Mouse (Mus musculus): Measurements from ENCODE around the gene Il24. TPM values are rescaled to one million over a fixed set of nuclear protein-coding genes. Genes with fewer than 3 reads are reported as not detected.

The Il24 gene
- polyA plus RNA-seq (2012; rRNA removed), result not detected in 2 replicates

GRCm38 (mm10) chr1:130887354-130887753 lies at the start of gene Il24:
Gene Il24 (minus strand): TSS chr1:130887454.

GRCm38 (mm10) chr1:130911401-130912010 lies 24.3 kb upstream of the Il24 start, which contains the start of gene Il20:
Gene Il20 (minus strand): TSS chr1:130911451.

GRCm38 (mm10) chr1:130865541-130866221 lies 21.6 kb downstream of the Il24 start, which contains the start of gene Fcmr:
Gene Fcmr (plus strand): TSS chr1:130865669.

Other genes starting within 250 kb of the Il24 start
- gene C4bp, start 225.8 kb downstream of the Il24 start, polyA plus RNA-seq (2012; rRNA removed), result 0.22 and 0.46 TPM in 2 replicates
- not detected in 2 replicates for gene Gm29427, start 171.7 kb downstream of the Il24 start, polyA plus RNA-seq (2012; rRNA removed)
- 0.54 and 0.55 TPM in 2 replicates for gene Yod1, start 170.1 kb downstream of the Il24 start, polyA plus RNA-seq (2012; rRNA removed)
- gene Pfkfb2, start 158.2 kb downstream of the Il24 start, polyA plus RNA-seq (2012; rRNA removed), result 1.6 and 2.4 TPM in 2 replicates
- 10.8 and 14.0 TPM in 2 replicates for gene AA986860, start 155.5 kb downstream of the Il24 start, polyA plus RNA-seq (2012; rRNA removed)
- gene Fcamr, start 86.6 kb downstream of the Il24 start, polyA plus RNA-seq (2012; rRNA removed), result 0.06 and 0.19 TPM in 2 replicates
- gene Pigr, start 60.8 kb downstream of the Il24 start, polyA plus RNA-seq (2012; rRNA removed), result 4.1 and 8.9 TPM in 2 replicates
- 0.22 and 0.56 TPM in 2 replicates for gene Fcmr, start 21.8 kb downstream of the Il24 start, polyA plus RNA-seq (2012; rRNA removed)
- not detected in 2 replicates for gene Il20, start 24.0 kb upstream of the Il24 start, polyA plus RNA-seq (2012; rRNA removed)
- not detected in 2 replicates for gene Il19, start 52.7 kb upstream of the Il24 start, polyA plus RNA-seq (2012; rRNA removed)
- gene Il10, start 132.4 kb upstream of the Il24 start, polyA plus RNA-seq (2012; rRNA removed), result not detected in 2 replicates
- 37.5 and 45.8 TPM in 2 replicates for gene Mapkapk2, start 210.4 kb upstream of the Il24 start, polyA plus RNA-seq (2012; rRNA removed)